Mouse (Mus musculus) cortical plate, adult 2 months (tissue): Measurements from ENCODE around the gene Bcap31.

ENCODE experiments used
- CTCF ChIP-seq: fragments of 200-500 bp; IDR thresholded peaks from 2 replicates; pipeline ENCODE4 v1.5.1; 2011; ENCODE audit warnings: mild to moderate bottlenecking, control low read depth, low read length; ENCODE audit not compliant: insufficient read depth; ENCODE audit errors: extremely low read depth
- POLR2A ChIP-seq: fragments of 200-500 bp; IDR thresholded peaks from 2 replicates; pipeline ENCODE4 v1.6.1; 2011; ENCODE audit warnings: mild to moderate bottlenecking, low read length, control low read depth; ENCODE audit not compliant: insufficient read depth; ENCODE audit errors: extremely low read depth

GRCm38 (mm10) chrX:73758611-73759290 lies 42.8 kb upstream of the Bcap31 start:
- TF ChIP-seq CTCF (no peak), POLR2A (no peak)
